Mouse (Mus musculus) liver, embryonic 14.5 days (tissue): Measurements from ENCODE around the gene Adamtsl3. TPM values are rescaled to one million over a fixed set of nuclear protein-coding genes. Genes with fewer than 3 reads are reported as not detected.

Source experiments
- ATAC-seq: fragments of 200-750 bp; cut with Nextera tagmentation; 2 replicates; pipeline ENCODE4 v1.8.0; 2017; ENCODE audit warnings: moderate number of reproducible peaks, mild to moderate bottlenecking, moderate library complexity; ENCODE audit not compliant: insufficient read depth
- DNase-seq, 3 experiments: peaks; one replicate each; pipeline ENCODE4 v3.0.0-alpha.2; 2012 to 2013; ENCODE audit warnings: low read depth in 3 of 3, low spot score in 3 of 3
- H3K27ac ChIP-seq: fragments of 300-500 bp; sonication (generic); 2 replicates; pipeline ENCODE4 v1.5.1; 2014; ENCODE audit warnings: moderate library complexity, mild to moderate bottlenecking, control low read depth, inconsistent platforms
- H3K27me3 ChIP-seq: fragments of 300-500 bp; sonication (generic); 2 replicates; pipeline ENCODE4 v1.6.1; 2014; ENCODE audit warnings: mild to moderate bottlenecking, low read length, moderate library complexity; ENCODE audit not compliant: control insufficient read depth, insufficient read depth
- H3K36me3 ChIP-seq: fragments of 300-500 bp; sonication (generic); replicated peaks from 2 replicates; pipeline ENCODE4 v1.6.1; 2014; ENCODE audit warnings: low read depth; ENCODE audit not compliant: control insufficient read depth, insufficient read depth
- H3K4me1 ChIP-seq, 2 experiments: fragments of 200-500 bp in 1 of 2; fragments of 300-500 bp in 1 of 2; sonication (generic) in 1 of 2; replicated peaks; 2 replicates each; pipeline ENCODE4 v1.6.1; 2012 to 2014; ENCODE audit warnings: antibody characterized with exemption in 1 of 2, inconsistent platforms in 1 of 2, low read length in 1 of 2; ENCODE audit not compliant: control insufficient read depth in 2 of 2, insufficient read depth in 2 of 2
- H3K4me2 ChIP-seq: fragments of 300-500 bp; sonication (generic); 2 replicates; pipeline ENCODE4 v1.6.1; 2014; ENCODE audit warnings: low read depth, mild to moderate bottlenecking, control low read depth, moderate library complexity
- H3K4me3 ChIP-seq, 2 experiments: fragments of 200-500 bp in 1 of 2; fragments of 300-500 bp in 1 of 2; sonication (generic) in 1 of 2; 2 replicates each; pipeline ENCODE4 v1.5.1; 2012 to 2014; ENCODE audit warnings: low read depth in 2 of 2, low read length in 2 of 2, mild to moderate bottlenecking in 2 of 2, control low read depth in 1 of 2, inconsistent platforms in 1 of 2, moderate library complexity in 1 of 2; ENCODE audit not compliant: insufficient read depth in 1 of 2
- H3K9ac ChIP-seq: fragments of 300-500 bp; sonication (generic); replicated peaks from 2 replicates; pipeline ENCODE4 v1.6.1; 2014; ENCODE audit warnings: mild to moderate bottlenecking, control low read depth, moderate library complexity
- H3K9me3 ChIP-seq: fragments of 300-500 bp; sonication (generic); 2 replicates; pipeline ENCODE4 v1.6.1; 2016; ENCODE audit warnings: low read length, mixed read lengths; ENCODE audit not compliant: control insufficient read depth
- CTCF ChIP-seq: IDR thresholded peaks from 2 replicates; pipeline ENCODE4 v1.5.1; 2016; ENCODE audit warnings: antibody characterized with exemption, low read depth, control low read depth
- EP300 ChIP-seq: IDR thresholded peaks from 2 replicates; pipeline ENCODE4 v1.6.1; 2016; ENCODE audit warnings: antibody characterized with exemption, low read depth
- WGBS: fragments of 180-500 bp; shearing (Covaris S2); extraction: QIAGEN DNeasy Blood & Tissue Kit; methylation state at CpG from one replicate; pipeline ENCODE4 v1.1.7; 2014; ENCODE audit not compliant: insufficient replicate concordance; 5-methylcytosine and 5-hydroxymethylcytosine counted together
- polyA plus RNA-seq, 2 experiments: library from polyadenylated mRNA; depleted of rRNA in 1 of 2; stranded (reverse) in 1 of 2; unstranded in 1 of 2; fragments of >200 nt; fragmentation: Nextera tagmentation in 1 of 2; extraction: Ambion mirVana in 1 of 2; gene quantifications; 2 replicates each; pipeline versions ENCODE4 v1.2.1 to v1.2.3; 2012 to 2014

Adamtsl3 gene
- polyA plus RNA-seq, 2 experiments = 0.06 TPM; not detected in 1

GRCm38 (mm10) chr7:82431572-82431971, 96.1 kb downstream of the Adamtsl3 start:
- TF ChIP-seq CTCF (no peak), EP300 (no peak)
- 38% methylated on average over 2 of the region's 2 CpGs for WGBS
- Histone ChIP-seq H3K4me1 (no peaks in the 10 kb centered on the region), H3K4me2 (no peak overlapping the region), H3K36me3 (no peaks in the 10 kb centered on the region), H3K27ac (no peak overlapping the region), H3K9ac (no peak overlapping the region), H3K9me3 (no peaks in the 10 kb centered on the region), H3K4me3 (no peak overlapping the region), H3K27me3 (no peaks in the 10 kb centered on the region)
- DNase-seq (no peak), ATAC-seq (no peak)

GRCm38 (mm10) chr7:82433226-82433625, 97.7 kb downstream of the Adamtsl3 start:
- no peak overlapping the region for H3K4me3 ChIP-seq
- no peaks in the 10 kb centered on the region for H3K9me3 ChIP-seq
- DNase-seq (no peak), ATAC-seq (no peak)
- H3K36me3 ChIP-seq = no peaks in the 10 kb centered on the region
- no peak overlapping the region for H3K27ac ChIP-seq
- TF ChIP-seq EP300 (no peak), CTCF (no peak)
- WGBS = 56% methylated on average over 2 of the region's 2 CpGs
- H3K4me2 ChIP-seq = no peak overlapping the region
- no peaks in the 10 kb centered on the region for H3K4me1 ChIP-seq
- H3K9ac ChIP-seq = no peak overlapping the region
- H3K27me3 ChIP-seq = no peaks in the 10 kb centered on the region

DNA sequence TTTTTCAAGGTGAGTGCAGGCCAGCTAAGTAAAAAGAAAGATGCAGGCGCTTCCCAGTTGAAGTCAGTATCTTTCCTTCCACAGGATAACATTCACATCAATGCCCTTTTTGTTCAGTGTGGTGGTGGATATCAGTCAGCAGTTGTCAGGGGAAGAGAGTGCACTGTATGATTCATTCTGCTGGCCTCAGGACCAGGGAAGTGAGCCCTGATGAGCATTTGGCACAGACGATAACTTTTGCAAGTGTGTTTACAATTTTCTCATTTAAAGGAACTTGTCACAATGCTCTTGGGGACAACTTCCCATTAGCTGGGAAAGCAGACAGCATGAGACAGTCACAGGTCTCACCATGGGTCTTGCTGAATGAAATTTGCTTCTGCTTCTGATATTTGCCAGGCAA, 122.9 kb downstream of the Adamtsl3 start:
- WGBS = 52% methylated on average over 2 of the region's 2 CpGs
- H3K9ac ChIP-seq = no peak overlapping the region
- DNase-seq (no peak), ATAC-seq (no peak)
- no peaks in the 10 kb centered on the region for H3K27me3 ChIP-seq
- no peaks in the 10 kb centered on the region for H3K9me3 ChIP-seq
- no peaks in the 10 kb centered on the region for H3K4me1 ChIP-seq
- H3K27ac ChIP-seq = no peak overlapping the region
- no peak overlapping the region for H3K4me3 ChIP-seq
- no peak overlapping the region for H3K4me2 ChIP-seq
- H3K36me3 ChIP-seq = no peaks in the 10 kb centered on the region
- TF ChIP-seq CTCF (no peak), EP300 (no peak)

DNA sequence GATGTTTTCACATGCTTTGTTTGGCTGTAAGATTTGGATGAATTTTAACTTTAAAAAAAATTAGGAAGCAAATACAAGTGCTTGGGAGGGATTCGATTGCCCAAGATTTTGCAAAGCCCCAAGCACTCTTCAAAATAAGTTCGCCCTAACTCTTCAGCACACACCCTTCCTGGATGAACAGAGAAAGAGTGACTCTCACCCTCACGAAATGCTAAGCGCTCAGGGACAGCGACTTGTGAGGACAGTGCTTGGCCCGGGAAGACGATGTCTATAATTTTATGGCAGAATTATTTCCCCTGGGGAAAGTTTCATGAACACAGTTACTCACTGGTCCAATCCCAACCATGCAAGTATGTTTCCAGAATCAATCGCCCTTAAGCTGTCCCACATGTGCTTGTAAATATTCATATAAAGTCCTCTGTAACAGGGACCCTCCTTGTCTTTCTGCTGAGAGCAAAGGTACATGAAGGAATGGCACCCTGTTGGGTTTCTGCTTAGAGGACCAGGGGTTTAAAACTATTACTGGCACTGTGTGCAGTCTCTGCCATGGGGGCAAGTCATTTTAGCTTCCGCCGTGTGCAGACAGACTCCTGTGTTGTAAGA, 127.5 kb downstream of the Adamtsl3 start:
- H3K27ac ChIP-seq = no peak overlapping the region
- H3K4me3 ChIP-seq = no peak overlapping the region
- no peaks in the 10 kb centered on the region for H3K9me3 ChIP-seq
- no peak overlapping the region for H3K4me2 ChIP-seq
- DNase-seq (no peak), ATAC-seq (no peak)
- 71% methylated on average over 10 of the region's 10 CpGs for WGBS
- H3K4me1 ChIP-seq = no peaks in the 10 kb centered on the region
- no peak overlapping the region for H3K9ac ChIP-seq
- TF ChIP-seq EP300 (no peak), CTCF (no peak)
- no peaks in the 10 kb centered on the region for H3K27me3 ChIP-seq
- H3K36me3 ChIP-seq = no peaks in the 10 kb centered on the region

GRCm38 (mm10) chr7:82464364-82464763, 128.9 kb downstream of the Adamtsl3 start:
- Histone ChIP-seq H3K4me2 (no peak overlapping the region), H3K27me3 (no peaks in the 10 kb centered on the region), H3K4me1 (no peaks in the 10 kb centered on the region), H3K9me3 (no peaks in the 10 kb centered on the region), H3K27ac (no peak overlapping the region), H3K4me3 (no peak overlapping the region), H3K36me3 (no peaks in the 10 kb centered on the region), H3K9ac (no peak overlapping the region)
- no peak for DNase-seq
- WGBS = 34% methylated on average over 2 of the region's 2 CpGs
- no peak for ATAC-seq
- no peak for TF ChIP-seq CTCF
- TF ChIP-seq EP300 = no peak
